Mouse (Mus musculus) lung, postnatal 36 days (tissue): ENCODE measurements around the gene Timd2.
"Not testable (repeated sequence)": the region's sequence is repeated elsewhere in the genome, so short reads cannot be mapped to it uniquely, and the experiment has no call there.

Experiments used
- DNase-seq: peaks from one replicate; pipeline ENCODE4 v3.0.0; 2022; ENCODE audit warnings: mixed read lengths

Gene Timd2

DNA sequence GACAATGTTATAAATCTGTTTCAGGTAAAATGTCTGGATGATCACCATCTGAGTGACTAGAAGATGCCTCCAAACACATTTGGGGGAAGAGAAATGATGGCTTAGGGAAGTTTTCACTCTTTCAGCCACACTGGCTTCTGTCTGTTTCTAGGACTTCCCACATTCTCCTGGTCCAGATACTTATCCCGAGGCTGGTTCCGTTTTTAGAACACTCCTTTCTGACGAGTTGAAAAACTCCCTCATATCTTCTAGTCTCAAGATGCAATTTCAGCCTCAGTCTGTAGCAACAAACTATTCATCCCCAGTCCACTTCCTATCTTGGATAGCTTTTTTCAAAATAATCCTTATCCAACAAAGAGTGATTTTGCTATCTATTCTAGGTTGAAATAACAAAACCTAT is 54.4 kb downstream of the Timd2 start:
- DNase-seq: no peak

DNA sequence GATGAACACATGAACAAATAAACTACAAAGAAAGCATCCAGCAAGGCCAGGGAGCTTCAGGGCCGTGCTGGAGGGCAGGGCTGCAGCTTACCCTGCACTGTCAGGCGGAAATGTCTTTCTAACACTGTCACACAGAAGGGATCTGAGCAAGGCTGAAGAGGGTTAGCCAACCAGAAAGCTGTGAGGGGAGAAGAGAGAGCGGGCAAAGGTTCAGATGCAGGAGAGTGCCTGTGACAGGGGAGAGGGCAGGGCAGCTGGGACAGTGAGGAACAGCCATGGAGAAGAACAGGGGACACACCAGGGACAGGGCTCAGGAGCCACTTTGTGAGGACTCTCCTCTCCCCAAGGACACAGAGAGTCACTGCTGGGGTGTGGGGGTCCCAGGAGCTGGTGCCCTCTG is 57.2 kb downstream of the Timd2 start:
- DNase-seq: not testable (repeated sequence)

- DNase-seq: no peak
Observed at GRCm38 (mm10) chr11:46644824-46645223, 62.0 kb downstream of the Timd2 start.

DNA sequence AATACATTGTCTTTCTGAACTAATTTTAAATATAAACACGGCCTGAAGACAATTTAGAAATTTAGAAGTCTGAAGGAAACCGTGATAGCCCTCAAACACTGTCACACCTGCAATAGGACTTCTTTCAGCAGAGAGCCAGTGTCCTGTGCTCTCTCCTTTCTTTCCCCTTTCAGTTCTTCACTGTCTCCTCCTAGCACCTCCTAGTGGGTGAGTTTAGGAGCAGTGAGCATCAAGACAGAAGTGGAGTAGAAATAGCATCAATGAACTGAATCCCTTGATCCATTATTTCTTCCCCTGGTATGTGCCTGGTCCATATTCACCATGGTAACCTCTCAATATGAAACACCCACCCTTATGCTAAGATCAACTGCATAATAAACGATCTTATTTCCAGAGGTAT is 70.3 kb downstream of the Timd2 start:
- DNase-seq: no peak

DNA sequence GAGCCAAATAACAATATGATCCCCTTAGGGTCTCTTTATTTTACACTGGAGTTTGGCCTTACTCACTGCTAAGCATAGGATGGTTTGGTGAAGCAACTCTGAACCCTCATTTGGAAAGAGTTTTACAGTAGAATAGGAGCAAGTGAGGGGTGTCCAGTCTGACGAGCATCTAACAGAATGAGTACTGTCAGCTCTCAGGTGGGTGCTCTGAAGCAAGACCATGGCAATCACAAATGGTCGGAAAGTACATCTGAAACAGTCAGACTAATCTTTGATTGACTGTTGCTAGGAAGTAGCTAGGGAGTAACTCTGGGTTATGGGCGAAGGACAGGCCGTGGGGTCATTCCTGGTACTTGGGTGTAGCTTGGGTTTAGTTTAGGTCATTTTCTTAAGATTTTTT is 71.3 kb downstream of the Timd2 start:
- not testable (repeated sequence) for DNase-seq

DNA sequence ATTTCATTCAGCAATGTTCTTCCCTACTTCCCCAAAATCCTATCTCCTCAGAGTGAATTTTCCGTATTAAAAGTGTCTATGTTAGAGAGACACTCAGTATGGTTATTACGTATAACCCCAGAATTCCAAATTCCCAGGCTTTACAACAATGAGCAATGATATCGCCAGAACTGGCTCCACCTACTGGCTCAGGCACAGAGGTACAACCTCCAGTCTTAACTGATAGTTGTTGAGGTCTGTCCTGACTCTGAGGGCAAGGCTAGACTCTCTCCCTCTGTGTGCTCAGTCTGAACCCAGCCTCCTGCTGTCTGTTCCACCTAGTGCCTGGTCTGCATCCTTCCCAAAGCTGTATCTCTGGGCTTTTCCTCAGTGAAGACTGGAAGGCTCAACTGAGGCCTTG is 75.2 kb downstream of the Timd2 start:
- DNase-seq: peak; percentile 41

DNA sequence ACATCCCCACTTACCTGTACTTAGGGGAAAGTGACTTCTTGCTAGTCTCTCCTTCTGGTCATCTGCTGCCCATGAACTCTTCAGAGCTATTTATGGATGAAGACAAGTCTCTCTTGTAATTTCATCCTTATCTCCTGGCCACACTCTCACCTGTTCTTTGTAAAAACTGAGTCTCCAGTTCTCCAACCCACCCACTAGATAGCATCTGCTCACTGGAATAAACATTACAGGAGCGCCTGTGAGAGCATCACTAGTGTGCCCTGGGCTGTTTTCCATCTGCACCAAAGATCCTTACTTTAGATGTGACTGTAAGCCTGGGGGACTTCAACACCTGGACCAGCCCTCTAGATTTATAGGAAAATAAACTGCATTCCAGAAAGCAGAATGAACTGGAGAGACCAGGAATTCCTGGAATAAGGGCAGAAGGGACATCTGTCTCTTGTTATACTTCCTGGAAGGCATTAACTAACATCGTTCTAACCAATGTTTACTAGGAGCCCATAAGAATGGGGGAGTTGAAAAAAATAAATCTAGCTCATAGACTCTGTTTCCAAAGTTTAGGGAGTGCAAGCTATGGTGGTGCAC is 77.6 kb downstream of the Timd2 start, which contains the start of gene Dppa1:
Gene Dppa1, minus strand, starts transcription at position 51 of the 585 bp plus-strand sequence.
- DNase-seq: no peak

- DNase-seq: no peak
Observed at GRCm38 (mm10) chr11:46620414-46621168, 86.3 kb downstream of the Timd2 start.

DNA sequence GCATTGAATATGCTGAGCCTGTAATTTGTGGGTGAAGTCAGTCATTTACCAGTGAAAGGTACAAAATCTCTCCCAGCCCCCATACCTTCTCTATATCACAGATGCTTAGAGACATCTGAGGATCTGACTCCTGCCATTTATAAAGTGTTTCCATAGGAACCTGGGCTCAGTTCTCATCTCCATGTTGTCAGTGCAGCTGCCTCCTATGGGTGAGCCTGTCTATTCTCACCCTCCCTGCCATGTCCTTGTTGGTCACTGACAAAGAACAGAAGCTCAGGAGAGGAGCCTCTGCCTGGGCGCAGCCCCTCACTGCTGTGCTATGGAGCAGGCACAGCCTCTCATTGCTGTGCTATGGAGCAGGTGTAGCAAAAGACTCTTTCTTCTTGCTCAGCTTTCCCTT is 86.9 kb downstream of the Timd2 start:
- no peak for DNase-seq
